Mouse (Mus musculus): ENCODE measurements at regions not wholly inside any gene's neighbourhood (a gene's known extent, or its start where the extent isn't known, plus 50 kb on each side); places are given as distances from the start of the nearest gene placed in this dataset.

DNA sequence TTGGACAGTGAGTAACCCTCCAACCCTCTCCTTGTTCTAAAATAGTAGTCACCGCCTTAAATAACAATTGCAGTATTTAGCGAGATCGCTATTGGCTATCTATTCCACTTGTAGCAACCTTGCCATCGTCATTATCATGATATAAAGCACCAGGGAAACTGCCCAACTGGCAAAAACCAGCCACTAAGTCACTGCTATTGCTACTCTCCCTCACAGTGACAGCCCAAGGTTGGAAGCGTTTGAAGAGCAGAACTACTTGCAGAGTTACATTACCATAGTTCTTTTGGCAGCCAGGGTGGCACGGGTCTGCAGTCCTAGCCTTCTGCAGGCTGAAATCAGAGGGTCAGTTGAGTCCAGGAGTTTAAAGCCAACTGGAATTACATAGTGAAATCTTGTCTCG is 171.6 kb upstream of the 4930412O13Rik start:
- TF ChIP-seq ZNF384 (IDR thresholded peaks at IDR 0.05; ENCODE audit: low read depth, low read length) (no peak), CHD2 (IDR thresholded peaks at IDR 0.05; ENCODE audit: low read depth, low read length) (no peak), HCFC1 (IDR thresholded peaks at IDR 0.05; ENCODE audit: borderline replicate concordance, insufficient read depth, low read length) (no peak)
